Mouse (Mus musculus): ENCODE measurements around the gene Mlph. TPM values are rescaled to one million over a fixed set of nuclear protein-coding genes. Genes with fewer than 3 reads are reported as not detected.
A peak's percentile ranks its signal among the peaks of the same experiment; 100 is the strongest.

Gene Mlph
- 1 to 10 TPM; 2.7 to 2.8 TPM for total RNA-seq (2021)
- long read RNA-seq = 0 reads

- no peak for DNase-seq (ENCODE audit: low spot score in 2 of 2)
Observed at GRCm38 (mm10) chr1:90914948-90915569, at the start of gene Mlph. TSS of gene Mlph (plus strand) at chr1:90915085.

- DNase-seq (ENCODE audit: low spot score in 2 of 2) = no peak
Observed at GRCm38 (mm10) chr1:90866734-90867133, 48.2 kb upstream of the Mlph start.

- no peak for DNase-seq (ENCODE audit: low spot score in 2 of 2)
Observed at GRCm38 (mm10) chr1:90870581-90870980, 44.3 kb upstream of the Mlph start.

DNA sequence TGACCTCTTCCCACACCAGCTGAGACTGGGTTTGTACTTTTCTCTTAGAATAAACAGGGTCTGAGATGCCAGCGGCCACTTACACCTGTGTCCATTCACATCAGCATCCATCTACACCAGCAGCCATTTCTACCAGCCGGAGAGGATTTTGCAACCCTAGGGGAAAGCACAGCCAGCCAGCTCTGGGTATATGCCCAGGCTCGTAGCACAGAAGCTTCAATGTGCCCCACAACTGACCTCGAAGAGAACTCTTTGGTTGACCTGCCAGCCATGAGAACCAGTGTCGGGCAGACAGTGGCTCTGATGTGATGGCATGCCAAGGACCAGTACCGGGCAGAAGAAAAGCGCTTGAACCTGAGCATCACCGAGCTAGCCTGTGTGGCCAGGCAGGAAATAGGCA lies 39.5 kb upstream of the Mlph start:
- no peak for DNase-seq (ENCODE audit: low spot score in 2 of 2)

DNA sequence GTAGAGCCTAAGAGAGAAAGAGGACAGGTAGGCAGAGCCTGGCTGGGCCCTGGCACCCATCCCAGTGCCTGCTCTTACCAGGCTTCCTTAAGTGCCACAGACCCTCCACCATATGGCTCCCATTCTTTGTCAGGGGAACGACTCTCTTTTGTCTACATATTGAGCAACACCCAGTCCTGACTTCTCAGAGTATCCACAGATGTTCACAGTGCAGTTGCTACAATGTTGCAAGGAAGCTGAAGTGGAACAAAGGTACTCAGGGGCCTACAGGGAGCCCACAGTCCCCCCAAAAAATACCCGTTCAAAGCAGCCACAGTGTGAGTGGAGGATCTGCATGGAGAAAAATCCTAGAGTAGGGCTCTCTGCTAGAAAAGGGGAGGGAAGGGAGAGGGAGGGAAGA lies 38.9 kb upstream of the Mlph start:
- DNase-seq (ENCODE audit: low spot score in 2 of 2) = no peak

DNA sequence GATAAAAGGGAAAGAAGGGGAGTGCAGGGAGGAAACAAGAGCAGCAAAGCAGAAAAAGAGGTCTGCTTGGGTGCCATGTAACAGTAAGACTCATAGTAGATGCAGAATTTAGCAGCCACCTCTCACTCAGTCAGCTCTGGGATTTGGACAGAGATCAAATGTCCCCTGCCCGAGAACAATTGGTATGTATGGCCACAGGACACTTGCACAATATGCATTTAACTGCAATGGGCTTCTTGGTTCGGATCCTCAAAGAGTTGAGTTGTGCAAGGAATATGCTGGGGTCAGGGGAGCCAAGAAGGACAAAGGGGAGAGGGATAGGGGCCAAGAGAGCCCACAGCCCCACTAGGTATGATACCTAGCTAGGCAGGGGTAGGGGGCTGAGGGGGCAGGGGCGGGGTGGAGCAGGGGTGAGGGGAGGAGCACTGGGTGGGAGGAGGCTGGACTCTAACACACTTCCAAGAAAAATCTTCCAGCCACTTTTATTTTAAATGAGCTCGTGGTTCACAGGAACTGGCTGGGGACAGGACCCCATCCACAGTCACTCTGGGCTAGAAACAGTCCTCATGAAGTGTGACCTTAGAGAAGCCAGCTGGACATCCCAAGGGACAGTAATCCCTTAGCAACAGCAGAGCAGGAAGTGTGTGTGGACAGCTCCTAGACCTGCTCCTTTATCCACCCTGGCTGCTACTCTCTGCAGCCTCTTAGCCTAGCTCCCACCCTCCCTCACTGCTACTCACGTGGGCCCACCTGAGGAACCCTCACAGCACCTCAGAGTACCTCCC lies 38.2 kb upstream of the Mlph start:
- no peak for DNase-seq (ENCODE audit: low spot score in 2 of 2)

GRCm38 (mm10) chr1:90885771-90886460 lies 29.0 kb upstream of the Mlph start:
- DNase-seq (ENCODE audit: low spot score in 2 of 2) = no peak

DNA sequence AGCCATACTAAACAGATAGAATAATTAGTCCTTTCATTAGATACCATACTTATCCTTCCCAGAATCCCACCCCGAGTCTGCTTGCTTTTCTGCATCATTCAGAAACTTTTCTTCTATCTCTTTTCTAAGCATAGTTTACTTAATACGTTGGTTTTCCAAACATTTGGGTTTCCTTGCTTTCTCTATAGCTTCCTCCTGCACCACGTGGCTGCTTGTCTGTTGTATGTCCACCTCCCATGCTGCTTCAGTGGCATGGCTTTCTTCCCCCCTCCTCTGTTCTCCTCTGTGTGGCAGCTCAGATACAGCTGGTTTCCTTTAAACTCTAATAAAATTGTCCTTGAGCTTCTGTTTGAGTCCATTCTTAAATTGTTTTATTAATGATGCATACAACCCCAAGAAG lies 20.4 kb upstream of the Mlph start:
- DNase-seq (ENCODE audit: low spot score in 2 of 2) = no peak

- DNase-seq (ENCODE audit: low spot score in 2 of 2) = no peak
Observed at GRCm38 (mm10) chr1:90895004-90895403, 19.9 kb upstream of the Mlph start.

DNA sequence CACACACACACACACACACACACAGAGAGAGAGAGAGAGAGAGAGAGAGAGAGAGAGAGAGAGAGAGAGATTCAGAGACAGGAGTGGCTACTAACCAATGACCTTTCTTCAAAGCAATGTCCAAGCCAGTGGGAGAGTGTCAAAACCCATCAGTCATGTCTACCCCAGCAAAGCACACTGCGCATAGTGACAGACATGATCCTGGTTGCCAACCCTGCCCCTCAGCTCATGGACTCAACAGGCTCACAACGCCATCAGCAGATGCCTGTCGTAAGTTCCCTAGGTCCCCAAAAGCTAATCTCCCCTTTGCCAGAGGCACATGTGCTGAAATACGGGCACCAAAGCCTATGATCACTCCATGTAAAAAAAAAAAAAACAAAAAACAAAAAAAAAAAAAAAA lies 18.6 kb upstream of the Mlph start:
- no peak for DNase-seq (ENCODE audit: low spot score in 2 of 2)

GRCm38 (mm10) chr1:90896741-90897361 lies 18.0 kb upstream of the Mlph start:
- peak; percentile 56 to 63 for DNase-seq (ENCODE audit: low spot score in 2 of 2)

- DNase-seq (ENCODE audit: low spot score in 2 of 2) = no peak
Observed at GRCm38 (mm10) chr1:90898012-90898411, 16.9 kb upstream of the Mlph start.

GRCm38 (mm10) chr1:90899816-90900215 lies 15.1 kb upstream of the Mlph start:
- no peak for DNase-seq (ENCODE audit: low spot score in 2 of 2)

DNA sequence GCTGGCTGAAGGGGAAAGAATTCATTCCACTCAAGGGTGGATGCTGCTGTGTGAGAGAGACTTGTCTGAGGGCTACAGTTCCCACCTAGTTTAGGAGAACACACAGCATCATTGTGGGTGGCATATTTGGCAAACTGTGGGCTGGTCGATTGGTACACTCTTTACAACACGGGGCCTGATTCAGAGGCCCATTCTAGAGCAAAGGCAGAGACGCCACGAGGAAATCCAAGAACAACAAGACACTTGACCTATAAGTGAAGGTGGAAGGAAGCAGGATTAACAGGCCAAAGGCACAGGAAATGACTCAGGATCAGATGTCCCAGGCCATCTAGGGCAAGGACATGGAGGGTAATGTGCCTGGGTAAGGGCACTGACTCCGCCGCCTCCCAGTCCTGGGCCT lies 14.5 kb upstream of the Mlph start:
- peak in 1 of 2 experiments; percentile 21 for DNase-seq (ENCODE audit: low spot score in 2 of 2)

DNA sequence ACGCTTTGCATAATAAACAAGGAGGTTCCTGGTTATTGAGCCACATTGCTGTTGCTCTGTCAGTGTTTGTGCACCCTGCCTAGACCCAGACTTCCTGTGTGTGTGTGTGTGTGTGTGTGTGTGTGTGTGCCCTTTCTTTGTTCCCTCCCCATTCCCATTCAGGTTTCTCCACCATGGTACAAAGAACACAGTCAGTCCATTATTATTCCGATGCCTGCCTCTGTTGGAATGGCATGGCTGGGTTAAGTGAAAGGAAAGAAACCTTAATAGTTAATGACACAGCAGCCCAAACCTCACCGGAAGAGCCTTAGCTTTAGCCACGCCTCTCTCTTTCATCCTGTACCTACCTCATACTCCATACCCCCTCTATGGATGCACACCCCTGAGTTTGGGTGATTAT lies 13.6 kb upstream of the Mlph start:
- DNase-seq (ENCODE audit: low spot score in 2 of 2) = no peak

- no peak for DNase-seq (ENCODE audit: low spot score in 2 of 2)
Observed at GRCm38 (mm10) chr1:90901681-90902208, 13.1 kb upstream of the Mlph start.

GRCm38 (mm10) chr1:90902751-90903150 lies 12.1 kb upstream of the Mlph start:
- DNase-seq (ENCODE audit: low spot score in 2 of 2) = no peak

DNA sequence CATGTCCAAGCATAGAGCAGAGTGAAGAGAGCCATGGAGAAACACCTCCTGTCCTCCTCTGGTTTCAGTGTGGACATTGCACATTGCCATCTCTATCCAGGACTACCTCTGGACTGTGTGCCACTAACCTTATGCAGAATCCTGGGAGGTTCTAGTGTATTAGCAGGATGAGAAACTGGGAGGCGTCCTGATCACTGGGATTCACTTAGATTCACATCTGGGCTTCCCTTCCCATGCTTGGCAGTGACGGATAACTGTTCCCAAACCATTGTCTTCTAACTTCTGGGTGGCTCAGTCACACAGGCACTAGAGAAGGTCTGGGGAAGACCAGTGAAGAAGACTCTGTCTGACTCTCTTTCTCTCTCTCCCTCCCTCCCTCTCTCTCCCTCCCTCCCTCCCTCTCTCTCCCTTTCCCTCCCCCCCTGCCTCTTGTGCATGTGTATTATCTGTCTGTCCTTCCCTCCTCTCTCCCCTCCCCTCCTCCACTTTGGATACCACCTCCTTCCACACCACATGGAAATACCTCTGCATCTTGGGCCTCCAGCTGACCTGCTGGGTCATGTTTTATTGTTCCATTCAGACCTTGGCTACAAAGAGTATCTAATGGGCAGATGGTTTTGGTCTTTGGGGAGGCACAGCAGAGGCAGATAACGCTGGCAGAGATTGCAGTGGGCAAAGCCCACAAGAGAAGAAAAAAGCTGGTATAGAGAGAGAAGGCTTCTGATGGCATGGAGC lies 11.5 kb upstream of the Mlph start:
- no peak for DNase-seq (ENCODE audit: low spot score in 2 of 2)

DNA sequence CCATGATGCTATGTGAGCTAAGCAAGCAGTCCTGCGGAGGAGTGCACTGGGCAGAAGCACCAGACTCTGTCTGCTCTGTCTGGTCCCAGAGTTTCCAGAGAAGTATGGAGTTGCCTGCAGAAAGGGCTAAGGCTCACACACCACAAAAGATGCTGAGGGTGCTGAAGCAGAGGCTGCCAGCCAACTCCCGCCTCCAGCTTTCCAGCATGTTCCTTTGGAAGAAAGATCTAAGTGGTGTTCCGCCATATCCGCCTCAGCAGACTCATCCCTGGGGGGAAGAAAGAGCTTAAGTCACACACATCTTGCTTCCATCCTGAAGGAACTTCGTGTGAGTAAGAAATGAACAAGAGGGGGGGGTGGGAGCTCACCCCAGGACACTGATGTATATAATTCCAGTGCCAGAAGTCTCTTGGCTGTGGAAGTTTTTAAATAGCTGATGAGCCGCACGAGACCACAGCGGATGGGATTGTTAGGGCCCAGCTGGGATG lies 10.9 kb upstream of the Mlph start:
- DNase-seq (ENCODE audit: low spot score in 2 of 2) = peak; percentile 58 to 60

GRCm38 (mm10) chr1:90904729-90905404 lies 10.0 kb upstream of the Mlph start:
- DNase-seq (ENCODE audit: low spot score in 2 of 2) = no peak

Data from layer of hippocampus, adult 18-20 months (tissue).